Mouse (Mus musculus) splenic B cell, adult 2 months (primary cell): ENCODE results near the gene Myo1e.

Experiments used
- DNase-seq: peaks from one replicate; pipeline ENCODE4 v3.0.0-alpha.2; 2011; ENCODE audit warnings: low read depth, low spot score
- H3K27me3 ChIP-seq: 2 replicates; pipeline ENCODE4 v1.6.1; 2012; ENCODE audit warnings: mild to moderate bottlenecking, low read length, moderate library complexity, mixed read lengths; ENCODE audit not compliant: control insufficient read depth, poor library complexity, insufficient read depth, severe bottlenecking
- H3K36me3 ChIP-seq: 2 replicates; pipeline ENCODE4 v1.6.1; 2012; ENCODE audit warnings: mild to moderate bottlenecking, low read length, moderate library complexity, mixed read lengths; ENCODE audit not compliant: control insufficient read depth, poor library complexity, insufficient read depth, severe bottlenecking

Gene Myo1e

GRCm38 (mm10) chr9:70207981-70208521 lies 901 bp downstream of the Myo1e start:
- Histone ChIP-seq H3K36me3 (no peaks in the 10 kb centered on the region), H3K27me3 (no peaks in the 10 kb centered on the region)
- peak; percentile 52 for DNase-seq

GRCm38 (mm10) chr9:70208751-70209150 lies 1.6 kb downstream of the Myo1e start:
- Histone ChIP-seq H3K36me3 (no peaks in the 10 kb centered on the region), H3K27me3 (no peaks in the 10 kb centered on the region)
- peak; percentile 39 for DNase-seq

- peak; percentile 90 for DNase-seq
- H3K36me3 ChIP-seq = no peaks in the 10 kb centered on the region
- H3K27me3 ChIP-seq = no peaks in the 10 kb centered on the region
Observed at GRCm38 (mm10) chr9:70209296-70210049, 2.3 kb downstream of the Myo1e start.

- Histone ChIP-seq H3K27me3 (no peaks in the 10 kb centered on the region), H3K36me3 (no peaks in the 10 kb centered on the region)
- DNase-seq = peak; percentile 29
Observed at GRCm38 (mm10) chr9:70211638-70212037, 4.5 kb downstream of the Myo1e start.

GRCm38 (mm10) chr9:70216517-70216916 lies 9.4 kb downstream of the Myo1e start:
- Histone ChIP-seq H3K27me3 (no peaks in the 10 kb centered on the region), H3K36me3 (no peaks in the 10 kb centered on the region)
- DNase-seq = peak; percentile 3

- H3K36me3 ChIP-seq = no peaks in the 10 kb centered on the region; the same call in none of the 2 replicates
- DNase-seq = no peak
- no peaks in the 10 kb centered on the region for H3K27me3 ChIP-seq
Observed at GRCm38 (mm10) chr9:70219295-70219931, 12.3 kb downstream of the Myo1e start.

- Histone ChIP-seq H3K36me3 (no peaks in the 10 kb centered on the region; the same call in none of the 2 replicates), H3K27me3 (no peaks in the 10 kb centered on the region)
- DNase-seq = no peak
Observed at GRCm38 (mm10) chr9:70220461-70221170, 13.5 kb downstream of the Myo1e start.

GRCm38 (mm10) chr9:70223142-70223541 lies 16.0 kb downstream of the Myo1e start:
- H3K36me3 ChIP-seq = no peaks in the 10 kb centered on the region; the same call in none of the 2 replicates
- H3K27me3 ChIP-seq = no peaks in the 10 kb centered on the region
- DNase-seq = no peak

- no peaks in the 10 kb centered on the region; the same call in none of the 2 replicates for H3K36me3 ChIP-seq
- H3K27me3 ChIP-seq = no peaks in the 10 kb centered on the region
- no peak for DNase-seq
Observed at GRCm38 (mm10) chr9:70224046-70224445, 16.9 kb downstream of the Myo1e start.

GRCm38 (mm10) chr9:70226359-70226758 lies 19.2 kb downstream of the Myo1e start:
- Histone ChIP-seq H3K27me3 (no peaks in the 10 kb centered on the region), H3K36me3 (no peaks in the 10 kb centered on the region; the same call in none of the 2 replicates)
- no peak for DNase-seq

GRCm38 (mm10) chr9:70229823-70230222 lies 22.7 kb downstream of the Myo1e start:
- no peak for DNase-seq
- Histone ChIP-seq H3K27me3 (no peaks in the 10 kb centered on the region), H3K36me3 (no peaks in the 10 kb centered on the region)

- Histone ChIP-seq H3K36me3 (no peaks in the 10 kb centered on the region), H3K27me3 (no peaks in the 10 kb centered on the region)
- peak; percentile 76 for DNase-seq
Observed at GRCm38 (mm10) chr9:70232044-70233010, 25.2 kb downstream of the Myo1e start.

- no peaks in the 10 kb centered on the region for H3K27me3 ChIP-seq
- peak; percentile 89 for DNase-seq
- no peaks in the 10 kb centered on the region for H3K36me3 ChIP-seq
Observed at GRCm38 (mm10) chr9:70237136-70237535, 30.0 kb downstream of the Myo1e start.

GRCm38 (mm10) chr9:70237561-70237960 lies 30.4 kb downstream of the Myo1e start:
- H3K27me3 ChIP-seq = no peaks in the 10 kb centered on the region
- no peaks in the 10 kb centered on the region for H3K36me3 ChIP-seq
- DNase-seq = peak; percentile 74
